Mouse (Mus musculus): Measurements from ENCODE around the gene Gm4778. TPM values are rescaled to one million over a fixed set of nuclear protein-coding genes. Genes with fewer than 3 reads are reported as not detected.
A peak's percentile ranks its signal among the peaks of the same experiment; 100 is the strongest.
"Not testable (repeated sequence)": the region's sequence is repeated elsewhere in the genome, so short reads cannot be mapped to it uniquely, and the experiment has no call there.

The Gm4778 gene
- total RNA-seq (2021), result not detected
- long read RNA-seq, experiment 1, result 0 reads
- long read RNA-seq, experiment 2, result 0 reads

DNA sequence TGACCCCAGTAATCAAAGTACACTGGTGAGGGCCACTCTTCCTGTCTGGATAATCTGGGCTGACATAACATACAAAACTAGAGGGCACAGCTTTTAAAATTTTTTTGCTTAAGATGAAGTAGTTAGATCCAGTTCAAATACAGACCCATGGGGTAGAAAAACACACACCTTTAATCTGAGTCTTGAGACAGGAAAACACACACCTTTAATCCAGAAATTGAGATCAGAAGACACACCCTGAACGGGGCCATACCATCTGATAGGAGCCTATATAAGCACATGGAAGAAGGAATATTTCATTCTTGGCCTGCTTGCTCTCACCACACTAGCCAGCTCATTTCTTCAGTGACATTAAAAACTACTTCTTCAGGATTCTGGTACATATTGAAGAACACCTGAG lies at the start of gene Gm4778:
Gm4778 (plus strand) TSS at position 301 of the 400 bp plus-strand sequence.
- intact Hi-C loops (cut with DNase I; ENCODE audit: low total_unique reads), result not testable (repeated sequence)

GRCm38 (mm10) chr3:94260598-94260997 lies 3.2 kb upstream of the Gm4778 start:
- no peak for DNase-seq
- intact Hi-C loops (cut with DNase I; ENCODE audit: low total_unique reads), result no loop called here

More for the DNA sequence above, at the start of gene Gm4778:
- DNase-seq, result not testable (repeated sequence)

GRCm38 (mm10) chr3:94275991-94276390 lies 12.2 kb downstream of the Gm4778 start:
- peak; percentile 2 for DNase-seq

GRCm38 (mm10) chr3:94305457-94305856 lies 41.6 kb downstream of the Gm4778 start:
- DNase-seq, result no peak
- intact Hi-C loops (cut with DNase I; ENCODE audit: low total_unique reads), result no loop called here

More at GRCm38 (mm10) chr3:94275991-94276390, 12.2 kb downstream of the Gm4778 start:
- intact Hi-C loops (cut with DNase I; ENCODE audit: low total_unique reads), result no loop called here

DNA sequence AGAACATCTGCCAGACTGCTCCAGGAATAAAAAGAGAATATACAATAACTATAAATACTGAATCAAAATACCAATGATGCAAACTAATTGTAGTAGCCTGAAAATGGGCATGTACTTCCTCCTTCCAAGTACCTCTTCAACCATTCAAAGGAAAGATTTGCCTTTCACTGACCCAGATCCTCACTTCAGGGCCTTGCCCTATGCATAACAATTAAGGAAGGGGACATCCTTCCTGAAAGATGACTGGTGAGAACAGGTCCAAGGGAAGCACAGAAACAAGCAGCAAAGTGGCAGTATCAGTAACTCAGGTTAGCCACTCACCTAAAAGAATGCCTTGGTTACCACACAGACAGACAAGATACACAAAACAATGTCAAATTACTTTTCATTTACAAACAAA lies 43.1 kb downstream of the Gm4778 start:
- no peak for DNase-seq
- intact Hi-C loops (cut with DNase I; ENCODE audit: low total_unique reads), result no loop called here

GRCm38 (mm10) chr3:94309633-94310363 lies 46.0 kb downstream of the Gm4778 start, which contains the start of gene Them4:
Gene Them4, plus strand, starts transcription at chr3:94310089.
- DNase-seq, result peak; percentile 95
- intact Hi-C loops (cut with DNase I; ENCODE audit: low total_unique reads), result no loop called here

DNA sequence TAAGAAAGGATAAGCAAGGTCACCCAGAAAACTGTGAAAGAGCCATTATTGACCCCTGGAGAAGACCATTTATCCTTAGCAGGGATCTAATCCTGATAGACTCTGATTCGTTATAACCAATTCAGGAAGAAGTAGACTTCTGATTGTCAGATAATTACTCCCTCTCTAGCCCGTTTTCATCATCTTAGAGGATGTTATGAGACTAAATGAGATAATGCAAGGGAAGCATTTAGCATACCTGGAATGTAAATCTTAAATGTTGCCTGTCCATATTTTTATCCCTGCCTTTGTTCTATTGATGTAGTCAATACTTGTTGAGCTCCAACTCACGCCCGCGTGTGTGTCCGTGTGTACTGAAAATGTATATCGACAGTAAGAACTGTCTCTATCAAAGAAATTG lies 46.7 kb downstream of the Gm4778 start:
- no peak for DNase-seq
- intact Hi-C loops (cut with DNase I; ENCODE audit: low total_unique reads), result no loop called here

GRCm38 (mm10) chr3:94310911-94311310 lies 47.1 kb downstream of the Gm4778 start:
- DNase-seq, result no peak
- intact Hi-C loops (cut with DNase I; ENCODE audit: low total_unique reads), result no loop called here

- intact Hi-C loops (cut with DNase I; ENCODE audit: low total_unique reads), result no loop called here
- DNase-seq, result no peak
These were observed 47.5 kb downstream of the Gm4778 start for GRCm38 (mm10) chr3:94311376-94311775.

Other genes with a start within 250 kb of the Gm4778 start
- gene Gm9125, start 209.2 kb upstream of the Gm4778 start, total RNA-seq (2021), result not detected
- not detected for gene Gm10697, start 191.4 kb upstream of the Gm4778 start, total RNA-seq (2021)
- gene Gm10696, start 85.8 kb upstream of the Gm4778 start, total RNA-seq (2021), result not detected
- gene Gm5286, start 67.3 kb upstream of the Gm4778 start, total RNA-seq (2021), result not detected
- gene Them4, start 46.1 kb downstream of the Gm4778 start, total RNA-seq (2021), result 1 to 10 TPM; 6.5 to 6.7 TPM
- gene Them5, start 78.1 kb downstream of the Gm4778 start, total RNA-seq (2021), result under 1 TPM in 1 of 2 experiments, not detected in 1; 0.16 TPM
- under 1 TPM; 0.18 to 0.31 TPM for gene C2cd4d, start 98.4 kb downstream of the Gm4778 start, total RNA-seq (2021)
- 10 to 100 TPM; 15.8 to 22.8 TPM for gene Rorc, start 108.8 kb downstream of the Gm4778 start, total RNA-seq (2021)
- gene Lingo4, start 134.5 kb downstream of the Gm4778 start, total RNA-seq (2021), result under 1 TPM; 0.06 to 0.11 TPM
- gene Tdrkh, start 149.2 kb downstream of the Gm4778 start, total RNA-seq (2021), result 1 to 10 TPM; 3.5 to 4.8 TPM
- 10 to 100 TPM; 40.4 to 47.1 TPM for gene Mrpl9, start 179.3 kb downstream of the Gm4778 start, total RNA-seq (2021)
- gene Oaz3, start 179.9 kb downstream of the Gm4778 start, total RNA-seq (2021), result not detected
- gene Celf3, start 214.3 kb downstream of the Gm4778 start, total RNA-seq (2021), result not detected
- 1 to 10 TPM; 3.0 to 3.8 TPM for gene Riiad1, start 216.3 kb downstream of the Gm4778 start, total RNA-seq (2021)

Data from gastrocnemius, postnatal 14 days (tissue).